Mouse (Mus musculus) ES-E14 (cell line): ENCODE results near the gene Iqcn.

Experiments used
- CHD2 ChIP-seq: IDR thresholded peaks from 2 replicates; pipeline ENCODE4 v1.6.1; 2014; ENCODE audit warnings: mild to moderate bottlenecking, low read depth, low read length, inconsistent platforms
- HCFC1 ChIP-seq: IDR thresholded peaks from 2 replicates; pipeline ENCODE4 v1.6.1; 2012; ENCODE audit warnings: low read length, inconsistent platforms, borderline replicate concordance; ENCODE audit not compliant: insufficient read depth
- MAFK ChIP-seq: IDR thresholded peaks from 2 replicates; pipeline ENCODE4 v1.6.1; 2014; ENCODE audit warnings: mild to moderate bottlenecking, low read depth, low read length, inconsistent platforms; ENCODE audit not compliant: insufficient read depth
- ZC3H11A ChIP-seq: IDR thresholded peaks from 2 replicates; pipeline ENCODE4 v1.6.1; 2012; ENCODE audit warnings: low read depth, mild to moderate bottlenecking, inconsistent platforms, low read length, borderline replicate concordance
- ZNF384 ChIP-seq: IDR thresholded peaks from 2 replicates; pipeline ENCODE4 v1.6.1; 2012; ENCODE audit warnings: low read depth, low read length, inconsistent platforms

DNA sequence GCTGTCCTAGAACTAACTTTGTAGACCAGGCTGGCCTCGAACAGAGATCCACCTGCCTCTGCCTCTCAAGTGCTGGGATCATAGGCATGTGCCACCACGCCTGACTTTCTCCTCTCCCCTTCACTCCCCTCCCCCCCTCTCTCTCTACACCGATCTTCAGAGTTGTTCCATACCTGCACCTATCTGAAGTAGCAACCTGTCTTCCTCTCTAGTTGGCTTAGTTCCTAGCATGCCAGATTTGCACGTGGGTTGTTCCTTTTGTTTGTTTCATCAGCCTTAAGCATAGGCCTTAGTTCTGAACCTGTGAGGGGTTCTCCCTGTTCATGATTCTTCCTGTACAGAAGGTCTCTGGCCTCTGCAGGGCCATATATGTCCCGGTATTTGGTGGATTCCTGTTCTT, 34.4 kb downstream of the Iqcn start:
- TF ChIP-seq HCFC1 (no peak), ZNF384 (no peak), MAFK (no peak), ZC3H11A (no peak), CHD2 (no peak)
